18 mouse cellular contexts compared by ENCODE assay signal in the genomic region with DNA sequence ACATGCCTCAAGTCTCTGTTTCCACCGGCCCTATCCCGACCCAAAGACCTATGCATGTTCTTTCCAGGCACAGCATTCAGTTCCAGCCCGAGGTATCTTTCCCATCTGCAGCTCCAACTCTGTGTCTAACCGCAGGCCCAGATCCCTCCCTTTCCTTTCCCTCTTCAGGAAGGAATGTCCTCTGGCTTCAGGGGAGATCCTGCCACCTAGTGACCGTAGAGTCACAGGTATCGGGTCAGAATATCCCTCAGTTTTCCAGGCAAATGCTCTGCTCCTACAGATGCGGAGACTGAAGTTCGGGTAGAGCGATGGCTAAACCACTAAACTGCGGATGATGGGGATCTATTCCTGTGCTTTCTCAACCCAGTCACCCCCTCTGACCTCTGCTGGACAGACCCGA. TPM values are rescaled to one million over a fixed set of nuclear protein-coding genes. Genes with fewer than 3 reads are reported as not detected.
A peak's percentile ranks its signal among the peaks of the same experiment; 100 is the strongest.
DNase-seq lines count a peak whose midpoint lies in the region; ATAC-seq and TF ChIP-seq lines count a peak whose summit lies in the region.
"Had no signal": no experiment of that assay in that cellular context is flagged by ENCODE, and none has a peak within 500 bp of the region (broad histone marks: within the 10 kb centered on the region; RNA-seq: fewer than 3 reads in every experiment).

No protein-coding gene starts in this region.

- H3K4me3 ChIP-seq in gastrocnemius, adult 2 months: no peak overlapping the region
- H3K4me3 ChIP-seq in limb, embryonic 15.5 days: no peak overlapping the region
- no peak overlapping the region for H3K4me3 ChIP-seq in limb, embryonic 10.5 days
- no peak overlapping the region for H3K4me3 ChIP-seq in neural tube, embryonic 15.5 days (replicated peaks)
- H3K4me3 ChIP-seq: embryonic facial prominence, embryonic 15.5 days; midbrain, embryonic 12.5 days had no signal

- TF ChIP-seq CTCF in gastrocnemius, adult 2 months (IDR thresholded peaks at IDR 0.05): 0 out of 2 replicates have a peak, but pooled peaks have one; percentile 10

- no peak overlapping the region for H3K27ac ChIP-seq in gastrocnemius, adult 2 months
- H3K27ac ChIP-seq in limb, embryonic 15.5 days: peak overlapping the region; percentile 11; the same call in 1 of the 2 replicates
- no peak overlapping the region for H3K27ac ChIP-seq in limb, embryonic 10.5 days
- H3K27ac ChIP-seq in neural tube, embryonic 15.5 days (replicated peaks): no peak overlapping the region
- H3K27ac ChIP-seq: macrophage; midbrain, embryonic 12.5 days had no signal

- no peaks in the 10 kb centered on the region for H3K36me3 ChIP-seq in limb, embryonic 15.5 days
- peaks cover 29% of the 10 kb centered on the region for H3K36me3 ChIP-seq in limb, embryonic 10.5 days
- H3K36me3 ChIP-seq in neural tube, embryonic 15.5 days: no peaks in the 10 kb centered on the region
- H3K36me3 ChIP-seq: embryonic facial prominence, embryonic 15.5 days; G1E had no signal

- 0 out of 2 replicates have a peak, but pooled peaks cover 7% of the 10 kb centered on the region for H3K27me3 ChIP-seq in limb, embryonic 15.5 days
- peaks cover 14% of the 10 kb centered on the region; the same call in 1 of the 2 replicates for H3K27me3 ChIP-seq in limb, embryonic 10.5 days (ENCODE audit: low read depth, poor library complexity, severe bottlenecking)
- H3K27me3 ChIP-seq in neural tube, embryonic 15.5 days (replicated peaks): peaks cover 62% of the 10 kb centered on the region
- H3K27me3 ChIP-seq: embryonic facial prominence, embryonic 15.5 days; midbrain, embryonic 12.5 days had no signal

- no peak for ATAC-seq in limb, embryonic 15.5 days (ENCODE audit: insufficient number of reproducible peaks, low FRiP score, low TSS enrichment, low read depth)
- ATAC-seq in neural tube, embryonic 15.5 days (ENCODE audit: low FRiP score): 0 out of 2 replicates have a peak, but pooled peaks have one; percentile 9

- H3K4me1 ChIP-seq in limb, embryonic 15.5 days: peaks cover 42% of the 10 kb centered on the region
- H3K4me1 ChIP-seq in limb, embryonic 10.5 days: peaks cover 42% of the 10 kb centered on the region
- H3K4me1 ChIP-seq in neural tube, embryonic 15.5 days: peaks cover 18% of the 10 kb centered on the region

- intact Hi-C loops in gastrocnemius, adult 2 months (cut with DNase I): no loop called here
- intact Hi-C loops in left cerebral cortex, postnatal 4 days (cut with DNase I): no loop called here

- 52% methylated on average over 11 of the region's 11 CpGs for WGBS in limb, embryonic 15.5 days
- WGBS in limb, embryonic 10.5 days: 53% methylated on average over 11 of the region's 11 CpGs
- WGBS in neural tube, embryonic 15.5 days: 65% methylated on average over 11 of the region's 11 CpGs

- no peak overlapping the region for H3K9ac ChIP-seq in limb, embryonic 15.5 days
- H3K9ac ChIP-seq in neural tube, embryonic 15.5 days (replicated peaks): no peak overlapping the region
- H3K9ac ChIP-seq: embryonic facial prominence, embryonic 15.5 days; midbrain, embryonic 12.5 days had no signal

- H3K9me3 ChIP-seq in limb, embryonic 15.5 days: no peaks in the 10 kb centered on the region
- H3K9me3 ChIP-seq in limb, embryonic 10.5 days (replicated peaks): no peaks in the 10 kb centered on the region
- H3K9me3 ChIP-seq in neural tube, embryonic 15.5 days (replicated peaks): no peaks in the 10 kb centered on the region
- H3K9me3 ChIP-seq: embryonic facial prominence, embryonic 15.5 days; G1E; midbrain, embryonic 12.5 days had no signal

- no peak overlapping the region for H3K4me2 ChIP-seq in limb, embryonic 15.5 days
- no peak overlapping the region for H3K4me2 ChIP-seq in neural tube, embryonic 15.5 days
- H3K4me2 ChIP-seq: embryonic facial prominence, embryonic 15.5 days; heart, embryonic 11.5 days; midbrain, embryonic 12.5 days had no signal

- no peak for DNase-seq in gastrocnemius, adult 2 months
- DNase-seq in gastrocnemius, adult 18-20 months (ENCODE audit: low spot score): no peak
- DNase-seq in limb, embryonic 10.5 days (ENCODE audit: low spot score): no peak
- no peak for DNase-seq in neural tube, embryonic 10.5 days (ENCODE audit: extremely low spot score, low spot score)
- no peak for DNase-seq in left cerebral cortex, postnatal 4 days
- DNase-seq: adrenal gland, adult 8-10 months; cerebellum, adult 11 months; cerebellum, postnatal 25 days; gastrocnemius, postnatal 36 days; heart, postnatal 36 days; thymus, adult 2 months had no signal

RNA-seq across cellular contexts. Expression of a gene that starts 30.3 kb away (rescaled TPM):
- total RNA-seq in gastrocnemius, adult 2 months (2021): 1 to 10 TPM; 2.3 TPM
- total RNA-seq in gastrocnemius, adult 18-20 months (2021): 1 to 10 TPM; 1.9 to 2.7 TPM
- polyA plus RNA-seq in limb, embryonic 15.5 days (2015; fragmentation: Nextera tagmentation; extraction: Ambion mirVana): 46.4 and 47.7 TPM in 2 replicates
- polyA plus RNA-seq in limb, embryonic 10.5 days (2016; fragmentation: Nextera tagmentation; extraction: Ambion mirVana): 46.7 and 74.5 TPM in 2 replicates
- 26.9 and 37.1 TPM in 2 replicates for polyA plus RNA-seq in neural tube, embryonic 15.5 days (2015; fragmentation: Nextera tagmentation; extraction: Ambion mirVana)
- total RNA-seq in left cerebral cortex, postnatal 4 days (2021): 10 to 100 TPM; 46.0 to 48.5 TPM
- total RNA-seq: G1E had no signal
- polyA plus RNA-seq: G1E, macrophage had no signal

Comparison
In these comparisons a context has a peak if more than half of its experiments do, and no peak if none do; other contexts are left out.
1. RNA of a gene that starts 30.3 kb away (total RNA-seq): 46.0 to 48.5 TPM in left cerebral cortex, postnatal 4 days; 1.9 to 2.7 TPM in gastrocnemius, adult 18-20 months and 2.3 TPM in gastrocnemius, adult 2 months; every median in the first group is over 10 times any median in the second.